ENCODE assay signal across 15 mouse cellular contexts in the genomic region with DNA sequence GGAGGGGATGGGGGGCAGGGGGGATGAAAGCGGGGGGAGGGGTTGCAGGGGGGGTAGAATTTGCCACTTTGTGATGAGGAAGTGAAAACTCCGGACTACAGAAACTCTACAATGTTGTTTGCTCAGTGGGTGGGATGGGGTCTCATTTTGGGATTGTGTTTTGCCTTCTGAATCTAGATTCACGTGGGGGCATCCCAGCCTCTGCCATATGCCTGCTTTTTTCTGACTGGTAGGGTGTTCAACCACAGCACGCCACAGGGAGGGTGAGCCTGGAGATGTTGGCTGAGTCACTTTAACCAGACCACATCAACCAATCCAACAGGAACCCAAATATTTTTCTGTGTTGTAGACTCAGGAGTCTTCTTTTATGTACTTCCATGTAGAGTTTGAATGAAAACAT.
A peak's percentile ranks its signal among the peaks of the same experiment; 100 is the strongest.
DNase-seq lines count a peak whose midpoint lies in the region; TF ChIP-seq lines count a peak whose summit lies in the region.
"Had no signal": no experiment of that assay in that cellular context is flagged by ENCODE, and none has a peak within 500 bp of the region (broad histone marks: within the 10 kb centered on the region; RNA-seq: fewer than 3 reads in every experiment).

No protein-coding gene starts in this region.

- no peak overlapping the region for H3K9ac ChIP-seq in CH12.LX (ENCODE audit: insufficient read depth, low read depth)

- dilution Hi-C loops in CH12.LX (cut with MboI; ENCODE audit: extremely low pct_ligation_motif_present, extremely low pct_unique_long_range_greater_than_20kb, low sequenced_read_pairs): no loop called here

- H3K4me1 ChIP-seq in CH12.LX (ENCODE audit: control insufficient read depth in 1 of 2, insufficient read depth in 2 of 2): peaks cover 17 to 44% of the 10 kb centered on the region in 2 experiments

- no peak for TF ChIP-seq RAD21 in CH12.LX (IDR thresholded peaks at IDR 0.05; ENCODE audit: low read depth, low read length)

- in situ Hi-C loops in CH12.LX (cut with MboI; ENCODE audit: low pct_ligation_motif_present, low pct_unique_long_range_greater_than_20kb, low sequenced_read_pairs): no loop called here

- 0 out of 2 replicates have a peak, but pooled peaks cover 2% of the 10 kb centered on the region for H3K79me2 ChIP-seq in CH12.LX (replicated peaks; ENCODE audit: control insufficient read depth, extremely low read depth, insufficient read depth, poor library complexity, severe bottlenecking)

- intact Hi-C loops in left cerebral cortex, postnatal 14 days (cut with DNase I): no loop called here

- TF ChIP-seq CTCF in CH12.LX (conservative IDR thresholded peaks at IDR 0.05 in 1 of 2, IDR thresholded peaks at IDR 0.05 in 1 of 2; ENCODE audit: low read depth in 2 of 2, low read length in 2 of 2): no peak

- H3K4me2 ChIP-seq in CH12.LX (ENCODE audit: insufficient read depth, low read depth, poor library complexity, severe bottlenecking): no peak overlapping the region

- TF ChIP-seq POLR2A in CH12.LX (IDR thresholded peaks at IDR 0.05; ENCODE audit: low read depth, low read length): no peak

- peaks cover 31 to 77% of the 10 kb centered on the region in 2 experiments for H3K36me3 ChIP-seq in CH12.LX (replicated peaks in 1 of 2; ENCODE audit: control insufficient read depth in 1 of 2, insufficient read depth in 1 of 2, low read length in 1 of 2)

- DNase-seq in heart, adult 11 months: peak; percentile 52
- DNase-seq in heart, postnatal 4 days: no peak
- DNase-seq in CH12.LX (ENCODE audit: extremely low read depth): peak; percentile 45
- DNase-seq in left cerebral cortex, postnatal 14 days (ENCODE audit: low spot score in 2 of 2): no peak
- DNase-seq: adrenal gland, adult 2 months; adrenal gland, adult 8-10 months; adrenal gland, postnatal 10 days; adrenal gland, postnatal 14 days; adrenal gland, postnatal 25 days; adrenal gland, postnatal 36 days; cerebellum, adult 11 months; cerebellum, adult 11-12 months; cerebellum, adult 18-20 months; cerebellum, adult 2 months had no signal

- no peak overlapping the region for H3K4me3 ChIP-seq in CH12.LX (replicated peaks in 1 of 3; ENCODE audit: low read depth in 2 of 3, low read length in 2 of 3, poor library complexity in 1 of 3)

- peak; percentile 19; the same call in 1 of the 2 replicates for TF ChIP-seq EP300 in CH12.LX (IDR thresholded peaks at IDR 0.05; ENCODE audit: low read length)

- no peaks in the 10 kb centered on the region for H3K27me3 ChIP-seq in CH12.LX (replicated peaks)
- H3K27me3 ChIP-seq: Patski had no signal

- H3K9me3 ChIP-seq in CH12.LX (replicated peaks; ENCODE audit: low read length): peaks cover 5% of the 10 kb centered on the region

- H3K27ac ChIP-seq in CH12.LX (ENCODE audit: insufficient read depth, low read depth): peak overlapping the region; percentile 6; the same call in 1 of the 2 replicates

TF ChIP-seq in CH12.LX, 34 proteins besides CTCF, POLR2A, EP300 and RAD21:
- TF ChIP-seq UBTF (IDR thresholded peaks at IDR 0.05; ENCODE audit: low read depth, low read length): no peak
- TF ChIP-seq KAT2A (IDR thresholded peaks at IDR 0.05; ENCODE audit: insufficient replicate concordance, low read length): no peak
- TF ChIP-seq RCOR1 (conservative IDR thresholded peaks at IDR 0.05; ENCODE audit: low read depth, low read length): no peak
- no peak for TF ChIP-seq TCF12 (IDR thresholded peaks at IDR 0.05; ENCODE audit: low read depth, low read length)
- TF ChIP-seq CHD1 (IDR thresholded peaks at IDR 0.05; ENCODE audit: low read depth, low read length): no peak
- no peak for TF ChIP-seq ZC3H11A (IDR thresholded peaks at IDR 0.05; ENCODE audit: low read depth, low read length)
- TF ChIP-seq NRF1 (IDR thresholded peaks at IDR 0.05; ENCODE audit: low read depth, low read length): no peak
- TF ChIP-seq ZNF384 (IDR thresholded peaks at IDR 0.05; ENCODE audit: low read depth, low read length): no peak
- 0 out of 2 replicates have a peak, but pooled peaks have one; percentile 5 for TF ChIP-seq CHD2 (IDR thresholded peaks at IDR 0.05; ENCODE audit: low read length)
- peak; percentile 51 for TF ChIP-seq BHLHE40 (IDR thresholded peaks at IDR 0.05; ENCODE audit: low read depth, low read length)
- TF ChIP-seq MEF2A (IDR thresholded peaks at IDR 0.05; ENCODE audit: borderline replicate concordance, low read depth, low read length): no peak

Comparison
In these comparisons a context has a peak if more than half of its experiments do, and no peak if none do; other contexts are left out.
1. DNase-seq: peak in heart, adult 11 months (single experiment) and CH12.LX (single experiment); none in heart, postnatal 4 days (single experiment) and left cerebral cortex, postnatal 14 days (0 of 2).